Mouse (Mus musculus) testis, postnatal 10 days (tissue): Measurements from ENCODE around the gene Sytl3.

ENCODE experiments used
- DNase-seq: peaks from one replicate; pipeline ENCODE4 v3.0.0; 2021; ENCODE audit warnings: low spot score

Gene Sytl3

DNA sequence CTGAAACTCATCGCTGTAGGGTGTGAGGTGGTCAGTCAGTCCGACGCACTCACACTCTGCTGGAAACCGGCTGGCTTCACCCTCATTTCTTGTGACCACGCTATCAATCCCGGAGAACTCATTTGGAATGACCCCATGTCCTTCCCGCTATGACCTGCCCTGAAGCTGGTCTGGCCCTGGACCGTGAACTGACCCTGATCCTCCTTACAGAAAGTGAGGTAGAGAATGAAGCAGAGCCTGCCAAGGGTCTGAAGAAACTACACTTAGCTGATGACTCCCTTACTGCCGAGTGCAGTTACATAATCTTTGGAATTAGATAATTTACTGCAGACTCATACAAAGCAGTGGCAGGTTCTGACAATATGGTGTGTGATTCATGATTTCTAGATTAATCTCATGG, 96.3 kb downstream of the Sytl3 start:
- DNase-seq, result no peak

DNA sequence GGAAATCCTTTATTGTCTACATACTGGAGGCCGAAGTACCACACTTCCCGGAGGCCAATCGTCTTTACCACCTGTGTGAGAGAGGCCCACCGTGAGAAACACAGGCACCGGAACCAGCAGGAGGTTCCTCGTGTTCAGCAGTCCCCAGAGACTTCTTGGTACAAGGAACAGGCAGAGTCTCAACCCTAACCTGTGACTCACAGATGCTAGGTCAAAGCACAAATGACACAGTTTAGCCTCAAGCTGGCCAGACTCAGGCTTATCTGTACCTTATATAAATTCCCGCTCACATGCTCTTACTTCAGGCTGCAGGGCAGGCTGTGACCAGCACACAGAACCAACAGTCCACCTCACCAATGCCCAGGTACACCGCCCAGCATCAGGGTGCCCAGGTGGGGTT, 97.0 kb downstream of the Sytl3 start:
- DNase-seq, result no peak

DNA sequence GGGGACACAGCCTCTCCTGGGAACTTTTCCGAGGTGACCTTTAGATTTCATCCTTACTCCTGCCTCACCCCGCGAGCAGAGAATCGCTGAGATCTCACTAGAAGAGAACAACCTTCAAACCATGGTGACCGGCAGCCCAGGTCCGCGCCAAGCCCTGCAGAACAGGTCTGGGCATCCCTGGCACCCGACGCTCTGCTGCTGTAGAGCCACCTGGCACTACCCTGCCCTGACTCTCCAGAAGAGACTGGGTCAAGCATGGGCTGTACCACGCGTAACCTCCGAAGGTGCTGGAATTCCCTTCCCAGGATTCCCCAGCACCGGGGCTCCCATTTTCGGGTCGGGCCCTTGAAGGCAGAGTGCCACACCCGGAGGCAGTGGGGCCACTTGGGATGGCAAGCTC, 99.0 kb downstream of the Sytl3 start:
- DNase-seq, result no peak

DNA sequence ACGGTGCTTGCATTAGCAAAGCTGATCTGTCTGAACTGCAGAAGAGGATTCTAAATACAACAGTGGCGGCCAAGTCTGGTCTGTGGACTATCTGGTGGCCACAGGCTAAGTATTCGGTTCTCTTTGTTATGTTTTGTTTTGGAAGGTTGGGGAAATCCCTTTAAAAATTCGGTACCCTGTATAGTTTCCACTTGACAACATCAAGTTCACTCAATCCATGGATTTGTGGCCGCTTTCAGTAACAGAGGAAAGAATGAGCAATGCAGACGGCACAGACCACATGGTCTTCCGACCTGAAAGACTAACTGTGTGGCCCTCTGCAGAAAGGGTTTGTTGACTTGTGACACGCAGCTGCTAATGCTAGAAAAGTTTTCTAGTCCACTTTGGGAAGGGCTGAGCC, 100.0 kb downstream of the Sytl3 start:
- DNase-seq, result no peak

DNA sequence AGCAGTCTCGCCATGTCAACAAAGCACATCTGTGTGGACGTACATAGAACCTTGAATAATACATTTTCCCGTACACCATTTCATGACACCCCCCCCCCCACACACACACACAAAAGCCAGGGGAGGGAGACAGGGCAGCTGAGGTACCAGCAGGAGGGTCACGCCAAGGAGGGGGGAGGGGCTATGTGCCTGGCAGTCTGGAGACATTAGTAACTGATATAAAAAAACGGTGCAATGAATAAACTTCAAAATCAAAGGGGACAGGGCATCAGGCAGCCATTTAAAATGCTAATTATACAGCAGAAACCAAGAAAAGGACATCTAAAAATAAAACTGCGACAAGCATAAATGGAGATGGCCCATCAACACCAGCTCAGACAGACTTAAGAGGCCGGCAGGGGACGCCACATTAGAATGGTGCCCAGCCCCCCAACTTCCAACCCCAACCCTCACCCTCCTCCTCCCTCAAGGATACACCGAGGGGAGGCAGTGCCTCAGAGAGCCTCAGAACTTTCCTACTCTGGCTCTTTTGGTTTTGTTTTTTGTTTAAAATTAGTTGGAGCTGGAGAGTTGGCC, 100.9 kb downstream of the Sytl3 start:
- no peak for DNase-seq

DNA sequence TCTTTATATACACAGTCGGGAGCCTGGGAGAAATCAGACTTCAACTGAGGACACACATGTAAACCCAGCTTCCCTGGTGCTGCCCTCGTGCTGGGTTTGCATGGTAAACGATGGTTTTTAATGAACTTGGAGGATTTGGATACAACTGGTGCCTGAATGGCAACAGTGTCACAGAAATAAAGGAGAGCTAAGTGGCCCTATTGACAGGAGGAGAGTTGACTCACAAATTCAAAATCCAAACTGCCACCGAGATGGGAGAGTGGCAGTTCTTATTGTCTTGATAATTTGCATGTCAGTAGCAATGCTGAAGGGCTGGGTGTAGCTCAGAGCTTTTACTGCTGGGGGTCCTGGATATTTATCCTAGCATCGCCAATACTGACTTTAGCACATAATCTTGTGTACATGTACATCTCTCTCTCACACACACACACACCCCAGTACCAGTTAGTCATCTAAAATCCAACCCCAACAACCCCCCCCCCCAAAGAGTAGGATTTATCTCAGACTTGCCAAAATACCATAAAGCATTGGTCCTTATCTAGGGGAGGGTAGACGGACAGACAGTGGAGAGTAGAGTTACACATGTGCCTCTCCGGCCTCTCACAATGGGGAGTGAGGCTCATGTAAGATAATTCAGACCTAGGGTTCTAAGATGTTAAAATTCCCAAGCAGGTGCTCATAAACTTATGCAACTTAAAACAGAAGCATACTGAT, 104.8 kb downstream of the Sytl3 start:
- DNase-seq, result no peak

DNA sequence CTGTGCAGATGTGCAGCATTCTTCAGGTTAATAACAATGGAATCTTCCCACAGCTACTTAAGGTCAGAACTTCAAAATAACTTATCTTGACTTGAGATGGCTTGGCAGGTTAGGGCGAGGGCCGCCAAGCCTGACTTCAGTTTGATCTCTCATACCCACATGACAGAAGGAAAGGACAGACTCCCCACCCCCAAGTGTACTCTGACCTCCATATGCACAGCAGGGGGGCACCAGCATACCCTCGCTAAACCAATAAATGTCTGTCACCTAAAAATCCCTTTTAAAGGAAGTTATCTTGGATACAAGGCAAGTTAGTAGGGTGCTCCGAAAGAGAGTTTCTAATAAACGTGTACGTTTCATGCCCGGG, 105.3 kb downstream of the Sytl3 start:
- no peak for DNase-seq

DNA sequence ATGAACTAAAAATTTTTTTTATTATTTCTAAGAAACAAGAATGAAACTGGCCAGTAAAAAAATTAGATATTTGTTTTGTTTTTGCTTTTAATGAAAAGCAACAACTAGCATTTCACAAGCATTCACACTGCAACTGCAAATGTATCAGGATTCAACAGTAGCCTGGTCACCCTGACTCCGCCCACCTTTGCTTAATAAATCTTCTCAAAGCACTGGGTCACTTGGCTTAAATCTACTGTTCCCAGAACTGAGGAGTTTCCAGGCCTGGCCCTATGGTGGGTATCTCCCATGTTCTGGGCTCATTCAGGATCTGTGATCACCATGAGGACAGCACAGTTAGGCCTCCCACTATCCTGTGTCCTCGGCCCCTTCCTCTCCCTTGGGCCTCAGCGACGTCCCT, 105.8 kb downstream of the Sytl3 start:
- DNase-seq, result no peak

DNA sequence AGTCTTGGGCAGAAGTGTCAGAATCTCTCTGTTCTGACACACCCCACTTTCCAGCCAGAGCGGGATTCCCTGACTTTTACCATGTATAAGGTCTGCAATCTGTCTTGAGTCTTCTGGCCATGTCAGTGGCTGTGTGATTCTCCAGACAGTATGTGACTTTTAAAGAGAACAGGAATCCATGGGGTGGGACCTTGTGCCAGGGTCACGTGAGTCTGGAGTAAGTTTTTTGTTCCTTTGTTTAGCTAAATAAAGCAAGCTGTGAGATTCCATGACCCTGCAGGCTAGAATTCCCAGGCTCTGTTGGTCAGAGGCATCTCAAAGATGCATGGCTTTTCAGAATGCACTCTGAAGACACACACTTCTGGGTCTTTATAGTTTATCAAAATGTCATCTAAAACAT, 107.0 kb downstream of the Sytl3 start:
- no peak for DNase-seq

DNA sequence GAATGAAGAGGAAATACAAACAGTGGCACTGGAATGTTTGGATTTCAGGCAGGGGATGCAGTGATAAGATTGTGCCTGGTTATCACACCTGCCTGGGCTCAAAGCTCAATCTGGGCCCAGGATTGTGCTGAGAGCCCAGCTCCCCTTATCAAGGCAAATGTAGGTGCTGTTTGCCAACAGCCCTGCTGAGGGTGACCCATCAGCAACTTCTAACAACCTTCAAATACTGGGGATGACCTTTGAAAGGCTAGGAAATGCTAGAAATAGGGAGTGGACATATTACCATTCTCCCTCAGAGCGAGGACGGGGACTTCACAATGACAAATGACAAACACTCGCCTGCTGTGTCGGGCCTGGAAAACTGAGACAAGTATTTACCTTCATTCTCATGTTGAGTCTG, 107.9 kb downstream of the Sytl3 start:
- no peak for DNase-seq

DNA sequence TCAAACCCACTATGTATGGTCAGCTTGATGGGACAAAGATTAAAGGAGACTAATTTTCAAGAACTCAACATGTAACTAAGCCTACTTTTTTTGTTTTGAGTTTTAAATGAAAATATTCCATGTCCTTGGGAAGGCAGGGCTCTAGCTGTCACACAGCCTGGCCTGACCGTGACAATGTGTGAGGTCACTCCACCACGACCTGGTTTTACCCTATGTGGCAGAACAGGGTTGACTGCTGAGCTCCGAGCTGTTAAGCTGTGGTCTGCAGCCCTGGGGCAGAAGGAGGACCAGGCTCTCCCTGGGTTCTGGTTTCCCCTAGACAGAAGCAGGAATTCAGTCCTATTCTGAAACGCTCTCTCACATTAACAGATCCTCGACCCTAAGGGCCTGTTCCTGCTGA, 108.9 kb downstream of the Sytl3 start:
- no peak for DNase-seq

DNA sequence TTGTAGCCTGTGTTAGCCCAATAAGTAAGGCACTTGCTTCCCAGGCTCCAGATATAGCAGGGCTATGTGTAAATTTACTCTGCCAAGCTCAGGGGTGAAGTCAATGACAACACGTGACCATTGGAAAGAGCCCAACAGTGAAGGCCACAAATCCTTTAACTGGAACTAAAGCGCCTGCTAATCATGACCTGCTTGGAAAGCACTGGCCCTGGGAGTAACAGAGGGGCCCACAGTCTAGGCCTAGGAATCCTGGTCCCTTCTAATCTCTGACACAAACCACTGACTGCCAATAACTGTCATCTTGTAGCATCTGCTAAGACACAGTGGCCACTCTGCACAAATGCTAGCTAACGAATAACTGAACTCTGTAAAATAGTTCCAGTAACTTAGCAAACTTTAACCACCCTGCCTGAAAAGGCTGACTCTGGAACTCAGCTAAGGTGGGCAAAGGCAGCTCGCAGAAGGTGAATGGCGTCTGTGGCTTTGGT, 109.5 kb downstream of the Sytl3 start:
- DNase-seq, result no peak

DNA sequence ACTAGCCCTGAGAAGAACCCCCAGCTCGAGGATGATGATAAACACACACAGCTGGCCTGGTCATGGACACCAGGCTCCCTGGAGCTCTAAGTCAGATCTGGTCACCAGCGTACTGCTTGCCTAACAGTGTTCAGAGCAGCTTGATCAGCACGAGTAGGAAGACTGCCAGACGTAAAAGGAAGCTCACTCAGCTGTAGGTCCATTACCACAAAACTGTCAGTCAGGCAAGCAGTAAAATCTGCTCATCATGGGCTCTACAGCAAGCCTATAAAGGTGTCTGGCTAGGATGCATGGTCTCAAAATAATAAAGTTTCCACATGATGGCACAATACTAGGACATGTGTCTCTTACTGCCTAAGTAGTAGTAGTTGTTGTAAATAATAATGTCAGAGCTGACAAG, 110.7 kb downstream of the Sytl3 start:
- DNase-seq, result no peak

DNA sequence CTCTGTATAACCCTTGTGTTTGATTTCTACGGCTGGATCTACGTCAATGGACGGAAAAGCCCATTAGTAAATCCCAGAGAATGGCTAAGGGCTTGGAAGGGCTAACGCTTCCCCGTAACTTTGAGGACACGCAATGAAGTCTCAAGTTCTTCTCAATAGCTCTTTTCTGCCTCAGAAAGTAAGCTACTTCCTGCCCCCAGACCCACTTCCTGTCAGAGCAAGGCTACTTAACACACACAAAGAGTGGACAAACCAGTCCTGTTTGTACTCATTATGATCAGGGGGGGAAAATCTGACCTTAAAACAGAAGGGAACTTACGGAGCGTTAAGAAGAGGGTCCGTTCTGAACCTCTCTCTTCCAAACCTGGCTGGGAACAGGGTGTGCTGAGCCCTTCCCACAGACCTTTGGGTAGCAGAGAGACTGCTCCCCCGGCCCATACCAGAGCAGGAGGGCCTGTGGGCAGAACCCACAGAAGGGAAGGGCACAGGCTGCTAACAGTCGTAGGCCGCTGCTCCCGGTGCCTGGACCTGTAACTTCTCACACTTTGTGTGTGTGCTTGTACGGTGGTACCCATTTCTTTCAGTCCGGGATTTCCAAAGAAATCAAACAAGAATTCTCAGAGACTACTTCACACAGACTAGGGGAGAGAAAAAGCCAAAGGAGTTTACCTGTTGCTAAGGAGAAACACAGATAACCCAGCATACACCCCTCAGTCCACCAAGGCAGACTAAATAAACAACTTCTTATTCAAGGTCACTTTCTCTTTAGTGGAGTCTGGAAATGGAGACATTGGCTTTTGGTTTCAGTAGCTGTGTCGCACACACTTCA, 113.0 kb downstream of the Sytl3 start:
- DNase-seq, result no peak

DNA sequence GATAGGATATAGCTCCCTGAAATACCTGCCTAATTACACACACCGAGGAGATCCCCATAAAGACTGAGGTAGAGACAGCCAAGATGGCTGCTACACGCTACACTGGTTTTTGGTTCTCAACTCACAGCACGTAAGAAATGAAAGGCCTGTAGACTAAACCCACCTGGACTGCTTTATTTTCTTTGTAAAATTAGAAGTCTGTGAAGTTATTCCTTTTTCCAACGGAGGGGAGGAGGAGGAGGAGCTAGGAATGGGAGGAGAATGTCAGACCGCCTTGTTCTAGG, 113.5 kb downstream of the Sytl3 start:
- no peak for DNase-seq

DNA sequence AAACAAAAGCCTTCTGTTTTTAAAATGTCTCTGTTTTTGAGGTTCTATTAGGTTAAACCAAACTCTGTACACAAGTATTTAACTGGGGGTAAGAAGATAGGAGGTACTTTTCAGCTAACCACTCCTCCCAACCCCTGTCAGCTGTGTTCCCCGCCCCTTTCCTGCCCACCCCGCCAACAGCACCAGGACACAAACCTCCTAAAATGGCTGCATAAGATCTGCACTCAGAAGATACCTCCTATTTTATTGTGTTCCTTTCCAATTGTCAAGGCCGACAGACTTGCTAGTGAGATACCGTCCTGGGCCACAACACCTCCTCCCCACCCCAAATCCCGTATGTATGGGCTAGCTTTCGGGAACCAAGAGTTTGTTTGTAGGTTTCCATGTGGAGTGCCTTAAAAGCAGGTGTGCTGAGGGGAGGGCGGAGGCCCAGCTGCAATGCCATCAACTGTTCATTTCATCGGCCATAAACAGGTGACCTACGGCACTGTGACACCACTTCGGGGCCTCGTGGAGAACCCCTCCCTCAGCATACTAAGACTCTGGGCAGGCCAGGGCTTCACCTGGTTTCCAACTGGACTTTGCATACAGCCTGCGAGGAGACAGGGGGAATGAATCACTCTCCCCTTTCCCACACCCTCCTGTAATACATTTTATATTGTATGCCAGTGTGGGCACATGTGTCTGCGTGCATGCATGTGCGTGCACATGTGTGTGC, 114.5 kb downstream of the Sytl3 start:
- no peak for DNase-seq

DNA sequence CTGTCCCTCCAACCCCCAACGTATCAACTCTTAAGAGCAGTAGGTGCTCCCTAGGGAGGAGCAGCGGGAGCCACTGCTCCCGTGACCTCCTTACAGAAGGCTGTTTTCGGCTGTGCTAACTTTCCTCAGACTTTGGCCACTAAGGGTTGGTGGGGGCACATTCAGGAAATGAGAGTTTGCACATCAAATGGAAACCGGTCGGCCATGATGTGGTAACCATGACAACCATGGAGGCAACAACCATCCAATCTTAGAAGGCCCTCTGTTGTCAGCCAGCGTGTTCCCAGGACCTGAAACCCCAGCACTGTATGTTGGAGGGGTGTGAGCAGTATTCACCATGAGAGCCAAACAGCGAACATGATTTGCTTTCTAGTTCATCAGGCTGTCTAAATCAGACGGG, 116.3 kb downstream of the Sytl3 start:
- DNase-seq, result no peak

DNA sequence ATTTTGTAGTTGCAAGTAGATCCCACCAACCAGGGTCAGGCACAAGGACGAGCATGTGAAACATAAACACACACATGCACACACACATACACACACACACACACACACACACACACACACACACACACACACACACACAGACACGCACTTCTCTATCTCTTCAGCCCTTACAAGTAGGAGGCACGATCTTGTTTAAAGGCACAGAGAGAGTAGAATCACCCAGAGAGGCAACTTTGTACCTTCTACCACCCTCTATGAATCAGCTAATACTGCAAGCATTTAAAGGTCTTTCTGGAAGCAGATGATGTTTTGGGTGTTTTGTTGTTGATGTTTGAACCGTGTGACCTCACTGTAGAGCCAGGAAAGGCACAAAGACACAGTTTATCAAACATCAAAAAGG, 116.8 kb downstream of the Sytl3 start:
- no peak for DNase-seq

DNA sequence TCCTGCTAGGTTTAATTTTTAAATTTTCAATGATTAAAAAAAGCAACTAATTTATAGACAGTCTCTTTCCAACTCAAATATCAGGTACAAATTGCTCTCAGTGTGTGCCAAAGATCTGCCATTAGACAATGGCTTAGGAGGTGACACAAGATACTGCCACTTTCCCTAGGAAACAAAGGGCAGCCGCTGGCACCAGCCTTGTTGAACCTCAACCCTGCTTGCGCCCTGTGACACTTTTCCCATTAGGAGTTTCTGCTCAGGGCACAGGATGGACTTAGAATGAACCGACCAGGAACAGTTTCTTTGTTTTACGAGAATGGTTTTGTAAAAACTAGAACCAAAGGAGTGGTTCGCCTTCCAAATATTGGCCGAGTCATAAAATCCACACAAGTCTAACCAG, 117.2 kb downstream of the Sytl3 start:
- DNase-seq, result no peak

DNA sequence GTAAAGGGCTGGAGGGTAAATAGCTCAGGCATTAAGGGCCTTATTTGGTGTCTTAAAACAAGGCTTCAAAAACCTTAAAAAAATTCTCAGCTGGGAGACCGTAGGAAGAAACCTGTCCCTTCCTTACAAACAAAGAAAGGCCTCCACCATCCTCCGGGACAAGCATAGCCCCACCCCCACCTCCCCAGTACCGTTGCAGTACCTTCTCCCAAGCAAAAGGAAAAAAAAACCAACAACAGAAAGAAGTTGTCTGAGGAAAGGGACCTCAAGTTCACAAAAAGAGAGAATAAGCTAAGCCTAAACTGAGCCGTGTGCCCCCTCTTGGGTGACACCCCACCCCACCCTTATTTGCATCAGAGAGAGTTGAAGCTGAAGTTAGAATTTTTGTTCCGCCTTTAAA, 117.7 kb downstream of the Sytl3 start:
- no peak for DNase-seq

DNA sequence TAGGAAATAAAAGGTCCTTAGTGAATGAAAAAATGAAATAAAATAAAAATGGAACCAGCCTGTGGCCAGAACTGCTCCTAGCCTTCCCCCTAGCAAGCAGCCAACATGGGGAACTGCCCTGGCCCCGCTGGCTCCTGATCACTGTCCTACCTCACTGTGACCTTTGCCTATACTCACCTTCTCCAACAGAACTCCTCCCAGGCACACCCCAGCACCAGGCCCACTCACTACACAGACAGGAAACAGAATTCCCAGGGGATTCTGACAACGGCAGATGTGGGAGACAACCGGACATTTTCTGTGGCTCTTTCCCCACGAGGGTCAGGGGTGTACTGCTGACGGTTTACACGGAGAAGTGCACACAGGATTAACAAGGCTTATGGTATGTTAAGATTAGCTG, 118.2 kb downstream of the Sytl3 start:
- no peak for DNase-seq

DNA sequence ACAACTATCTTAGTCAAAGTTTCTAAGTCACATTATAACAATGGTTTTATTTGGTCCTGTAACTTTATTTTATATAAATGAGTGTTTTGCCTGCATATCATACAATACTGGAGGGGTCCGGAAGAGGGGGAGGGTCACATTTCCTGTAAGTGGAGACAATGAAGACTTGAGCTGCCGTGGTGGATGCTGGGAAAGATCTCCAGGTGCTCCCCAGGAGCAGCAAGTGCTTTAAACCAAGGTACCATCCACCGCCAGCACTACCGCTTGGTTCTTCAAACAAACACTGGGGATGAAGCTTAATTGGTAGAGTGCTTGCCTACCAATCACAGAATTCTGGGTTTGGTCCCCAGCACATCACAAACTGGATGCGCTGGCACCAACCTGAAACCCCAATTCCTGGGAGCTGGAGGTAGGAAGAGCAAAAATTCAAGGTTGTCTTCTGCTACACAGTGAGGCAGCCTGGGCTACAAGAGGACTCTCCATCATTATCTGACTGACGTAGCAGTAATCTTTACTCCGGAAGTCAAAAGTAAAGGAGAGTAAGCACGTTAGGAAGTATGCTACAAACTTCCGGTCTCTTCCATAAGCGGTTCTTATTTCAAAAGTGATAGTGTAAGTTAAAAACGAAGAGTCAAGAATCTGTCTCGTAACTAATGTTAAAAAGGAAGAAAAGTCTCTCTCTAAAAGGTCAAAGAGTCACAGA, 118.9 kb downstream of the Sytl3 start:
- DNase-seq, result no peak
